Mouse (Mus musculus) embryonic facial prominence, embryonic 14.5 days (tissue): Measurements from ENCODE around the gene 1110017D15Rik. TPM values are rescaled to one million over a fixed set of nuclear protein-coding genes. Genes with fewer than 3 reads are reported as not detected.
A peak's percentile ranks its signal among the peaks of the same experiment; 100 is the strongest.

Experiments used
- ATAC-seq: fragments of 200-750 bp; cut with Nextera tagmentation; 2 replicates; pipeline ENCODE4 v1.8.0; 2017; ENCODE audit warnings: low read depth, moderate number of reproducible peaks, moderate TSS enrichment
- DNase-seq: peaks from one replicate; pipeline ENCODE4 v3.0.0-alpha.2; 2015; ENCODE audit warnings: low spot score
- H3K27ac ChIP-seq: fragments of 300-500 bp; sonication (generic); replicated peaks from 2 replicates; pipeline ENCODE4 v1.5.1; 2014; ENCODE audit warnings: low read depth, mild to moderate bottlenecking, low read length, moderate library complexity
- H3K27me3 ChIP-seq: fragments of 300-500 bp; sonication (generic); replicated peaks from 2 replicates; pipeline ENCODE4 v1.6.1; 2014; ENCODE audit warnings: low read length; ENCODE audit not compliant: control insufficient read depth, insufficient read depth
- H3K36me3 ChIP-seq: fragments of 300-500 bp; sonication (generic); 2 replicates; pipeline ENCODE4 v1.6.1; 2014; ENCODE audit warnings: low read length, mixed read lengths; ENCODE audit not compliant: control insufficient read depth, insufficient read depth
- H3K4me1 ChIP-seq: fragments of 300-500 bp; sonication (generic); 2 replicates; pipeline ENCODE4 v1.6.1; 2014; ENCODE audit warnings: antibody characterized with exemption, low read length; ENCODE audit not compliant: control insufficient read depth, insufficient read depth
- H3K4me2 ChIP-seq: fragments of 300-500 bp; sonication (generic); 2 replicates; pipeline ENCODE4 v1.6.1; 2014; ENCODE audit warnings: low read depth, mild to moderate bottlenecking, low read length, moderate library complexity, mixed read lengths
- H3K4me3 ChIP-seq: fragments of 300-500 bp; sonication (generic); 2 replicates; pipeline ENCODE4 v1.5.1; 2014; ENCODE audit warnings: low read depth, mild to moderate bottlenecking, low read length
- H3K9ac ChIP-seq: fragments of 300-500 bp; sonication (generic); 2 replicates; pipeline ENCODE4 v1.6.1; 2014; ENCODE audit warnings: low read depth, mild to moderate bottlenecking, low read length, moderate library complexity, mixed read lengths
- H3K9me3 ChIP-seq: fragments of 300-500 bp; sonication (generic); 2 replicates; pipeline ENCODE4 v1.6.1; 2016; ENCODE audit warnings: low read length; ENCODE audit not compliant: control insufficient read depth
- WGBS: fragments of 180-500 bp; shearing (Covaris S2); extraction: QIAGEN DNeasy Blood & Tissue Kit; methylation state at CpG from one replicate; pipeline ENCODE4 v1.1.7; 2014; 5-methylcytosine and 5-hydroxymethylcytosine counted together
- polyA plus RNA-seq: library from polyadenylated mRNA; unstranded; fragments of >200 nt; fragmentation: Nextera tagmentation; extraction: Ambion mirVana; gene quantifications from 2 replicates; pipeline ENCODE4 v1.2.1, GENCODE M21; 2014

1110017D15Rik gene
- polyA plus RNA-seq, 1 experiment from 2014 or later: 16.3 TPM

GRCm38 (mm10) chr4:41507326-41507924 is 9.7 kb downstream of the 1110017D15Rik start:
- H3K9me3 ChIP-seq: no peaks in the 10 kb centered on the region
- peak overlapping the region; percentile 69 for H3K9ac ChIP-seq
- 0 out of 2 replicates have a peak, but pooled peaks cover 7% of the 10 kb centered on the region for H3K27me3 ChIP-seq
- DNase-seq: peak; percentile 32
- H3K4me1 ChIP-seq: peaks cover 6% of the 10 kb centered on the region; the same call in 1 of the 2 replicates
- peak overlapping the region; percentile 55 for H3K4me3 ChIP-seq
- H3K36me3 ChIP-seq: no peaks in the 10 kb centered on the region
- no peak for ATAC-seq
- no peak overlapping the region for H3K27ac ChIP-seq
- WGBS: 3% methylated on average over 21 of the region's 22 CpGs
- peak overlapping the region; percentile 95 for H3K4me2 ChIP-seq

- peak; percentile 74 for ATAC-seq
- peak overlapping the region; percentile 69 for H3K9ac ChIP-seq
- WGBS: 0% methylated on average over 15 of the region's 29 CpGs
- 0 out of 2 replicates have a peak, but pooled peaks cover 7% of the 10 kb centered on the region for H3K27me3 ChIP-seq
- peak overlapping the region; percentile 95 for H3K4me2 ChIP-seq
- peak overlapping the region; percentile 55 for H3K4me3 ChIP-seq
- peaks cover 9% of the 10 kb centered on the region; the same call in 1 of the 2 replicates for H3K4me1 ChIP-seq
- H3K27ac ChIP-seq: no peak overlapping the region
- no peaks in the 10 kb centered on the region for H3K36me3 ChIP-seq
- DNase-seq: peak; percentile 91
- H3K9me3 ChIP-seq: no peaks in the 10 kb centered on the region
These were observed 10.2 kb downstream of the 1110017D15Rik start for GRCm38 (mm10) chr4:41506906-41507305.

GRCm38 (mm10) chr4:41506156-41506555 is 11.0 kb downstream of the 1110017D15Rik start:
- Histone ChIP-seq H3K36me3 (no peaks in the 10 kb centered on the region), H3K4me3 (no peak overlapping the region), H3K27ac (no peak overlapping the region), H3K4me1 (peaks cover 9% of the 10 kb centered on the region; the same call in 1 of the 2 replicates), H3K9ac (no peak overlapping the region), H3K9me3 (no peaks in the 10 kb centered on the region), H3K4me2 (peak overlapping the region; percentile 95; the same call in 1 of the 2 replicates), H3K27me3 (peaks cover 13% of the 10 kb centered on the region)
- peak; percentile 29 for DNase-seq
- ATAC-seq: no peak
- WGBS: 10% methylated on average over 13 of the region's 13 CpGs

- WGBS: 52% methylated on average over 11 of the region's 11 CpGs
- peaks cover 9% of the 10 kb centered on the region; the same call in 1 of the 2 replicates for H3K4me1 ChIP-seq
These were observed 12.0 kb downstream of the 1110017D15Rik start for GRCm38 (mm10) chr4:41505131-41505551.

GRCm38 (mm10) chr4:41504325-41504724 is 12.8 kb downstream of the 1110017D15Rik start:
- ATAC-seq (no peak), DNase-seq (no peak)
- Histone ChIP-seq H3K36me3 (no peaks in the 10 kb centered on the region), H3K27me3 (peaks cover 32% of the 10 kb centered on the region), H3K4me2 (no peak overlapping the region), H3K27ac (no peak overlapping the region), H3K4me3 (no peak overlapping the region), H3K9me3 (no peaks in the 10 kb centered on the region), H3K9ac (no peak overlapping the region), H3K4me1 (peaks cover 9% of the 10 kb centered on the region; the same call in 1 of the 2 replicates)
- 68% methylated on average over 5 of the region's 5 CpGs for WGBS

More at GRCm38 (mm10) chr4:41505131-41505551, 12.0 kb downstream of the 1110017D15Rik start:
- DNase-seq (no peak), ATAC-seq (no peak)
- no peak overlapping the region for H3K4me2 ChIP-seq
- H3K4me3 ChIP-seq: no peak overlapping the region
- peaks cover 24% of the 10 kb centered on the region for H3K27me3 ChIP-seq
- H3K36me3 ChIP-seq: no peaks in the 10 kb centered on the region
- H3K9ac ChIP-seq: no peak overlapping the region
- H3K27ac ChIP-seq: no peak overlapping the region
- H3K9me3 ChIP-seq: no peaks in the 10 kb centered on the region

GRCm38 (mm10) chr4:41502986-41503412 is 14.1 kb downstream of the 1110017D15Rik start, which contains the start of gene AI464131:
Gene AI464131 (minus strand): TSS chr4:41503076.
- peak; percentile 93 for ATAC-seq

GRCm38 (mm10) chr4:41502171-41502940 is 14.8 kb downstream of the 1110017D15Rik start:
- H3K27ac ChIP-seq: peak overlapping the region; percentile 31; the same call in 1 of the 2 replicates
- H3K9me3 ChIP-seq: no peaks in the 10 kb centered on the region
- peak overlapping the region; percentile 55 for H3K4me2 ChIP-seq
- WGBS: 14% methylated on average over 16 of the region's 20 CpGs
- peaks cover 22% of the 10 kb centered on the region for H3K4me1 ChIP-seq
- peak; percentile 62 for ATAC-seq
- H3K36me3 ChIP-seq: no peaks in the 10 kb centered on the region
- peak overlapping the region; percentile 34; the same call in 1 of the 2 replicates for H3K9ac ChIP-seq
- DNase-seq: peak; percentile 88
- H3K4me3 ChIP-seq: peak overlapping the region; percentile 38
- H3K27me3 ChIP-seq: peaks cover 44% of the 10 kb centered on the region

More at GRCm38 (mm10) chr4:41502986-41503412, 14.1 kb downstream of the 1110017D15Rik start, which contains the start of gene AI464131:
- peaks cover 16% of the 10 kb centered on the region for H3K4me1 ChIP-seq
- peak within 1 kb of the TSS; percentile 34; the same call in 1 of the 2 replicates for H3K9ac ChIP-seq
- H3K4me3 ChIP-seq: peak within 1 kb of the TSS; percentile 38
- H3K4me2 ChIP-seq: peak within 1 kb of the TSS; percentile 55
- peaks cover 39% of the 10 kb centered on the region for H3K27me3 ChIP-seq
- H3K27ac ChIP-seq: peak within 1 kb of the TSS; percentile 31; the same call in 1 of the 2 replicates
- peak; percentile 98 for DNase-seq
- 1% methylated on average over 13 of the region's 18 CpGs for WGBS
- no peaks in the 10 kb centered on the region for H3K36me3 ChIP-seq
- no peaks in the 10 kb centered on the region for H3K9me3 ChIP-seq

GRCm38 (mm10) chr4:41500787-41501186 is 16.3 kb downstream of the 1110017D15Rik start:
- no peak overlapping the region for H3K4me2 ChIP-seq
- peaks cover 54% of the 10 kb centered on the region for H3K27me3 ChIP-seq
- no peaks in the 10 kb centered on the region for H3K36me3 ChIP-seq
- H3K9ac ChIP-seq: no peak overlapping the region
- no peak overlapping the region for H3K27ac ChIP-seq
- H3K9me3 ChIP-seq: no peaks in the 10 kb centered on the region
- DNase-seq (no peak), ATAC-seq (no peak)
- no peak overlapping the region for H3K4me3 ChIP-seq
- peaks cover 16% of the 10 kb centered on the region for H3K4me1 ChIP-seq
- WGBS: 60% methylated on average over 4 of the region's 4 CpGs
